Mouse (Mus musculus) midbrain, embryonic 13.5 days (tissue): ENCODE data around the gene Eefsec. TPM values are rescaled to one million over a fixed set of nuclear protein-coding genes. Genes with fewer than 3 reads are reported as not detected.

Experiments used
- ATAC-seq: fragments of 200-750 bp; cut with Nextera tagmentation; 2 replicates; pipeline ENCODE4 v1.8.0; 2017; ENCODE audit warnings: mild to moderate bottlenecking, moderate TSS enrichment, moderate library complexity
- H3K27ac ChIP-seq: fragments of 300-500 bp; sonication (generic); 2 replicates; pipeline ENCODE4 v1.5.1; 2015; ENCODE audit warnings: inconsistent platforms, mild to moderate bottlenecking, moderate library complexity
- H3K27me3 ChIP-seq: fragments of 300-500 bp; sonication (generic); 2 replicates; pipeline ENCODE4 v1.6.1; 2015; ENCODE audit warnings: mild to moderate bottlenecking, inconsistent platforms
- H3K36me3 ChIP-seq: fragments of 300-500 bp; sonication (generic); 2 replicates; pipeline ENCODE4 v1.6.1; 2015; ENCODE audit warnings: mild to moderate bottlenecking, inconsistent platforms
- H3K4me1 ChIP-seq: fragments of 300-500 bp; sonication (generic); replicated peaks from 2 replicates; pipeline ENCODE4 v1.6.1; 2015; ENCODE audit warnings: inconsistent platforms
- H3K4me2 ChIP-seq: fragments of 300-500 bp; sonication (generic); replicated peaks from 2 replicates; pipeline ENCODE4 v1.6.1; 2015; ENCODE audit warnings: moderate library complexity, mild to moderate bottlenecking, inconsistent platforms
- H3K4me3 ChIP-seq: fragments of 300-500 bp; sonication (generic); replicated peaks from 2 replicates; pipeline ENCODE4 v1.5.1; 2015; ENCODE audit warnings: mild to moderate bottlenecking, inconsistent platforms
- H3K9ac ChIP-seq: fragments of 300-500 bp; sonication (generic); replicated peaks from 2 replicates; pipeline ENCODE4 v1.6.1; 2015; ENCODE audit warnings: mild to moderate bottlenecking, inconsistent platforms
- H3K9me3 ChIP-seq: fragments of 300-500 bp; sonication (generic); 2 replicates; pipeline ENCODE4 v1.6.1; 2016; ENCODE audit warnings: mild to moderate bottlenecking, inconsistent platforms
- WGBS: fragments of 180-500 bp; shearing (Covaris S2); methylation state at CpG from one replicate; pipeline ENCODE4 v1.1.7; 2015; 5-methylcytosine and 5-hydroxymethylcytosine counted together
- polyA plus RNA-seq: library from polyadenylated mRNA; unstranded; fragments of >200 nt; fragmentation: Nextera tagmentation; extraction: Ambion mirVana; gene quantifications from 2 replicates; pipeline ENCODE4 v1.2.1, GENCODE M21; 2015

Gene Eefsec
- polyA plus RNA-seq, 1 experiment from 2014 or later, result 28.7 TPM

GRCm38 (mm10) chr6:88226570-88226994 is 219.8 kb downstream of the Eefsec start:
- Histone ChIP-seq H3K4me1 (peaks cover 14% of the 10 kb centered on the region), H3K4me2 (no peak overlapping the region), H3K36me3 (no peaks in the 10 kb centered on the region), H3K27me3 (no peaks in the 10 kb centered on the region; the same call in 1 of the 2 replicates), H3K9me3 (no peaks in the 10 kb centered on the region), H3K27ac (no peak overlapping the region), H3K9ac (no peak overlapping the region), H3K4me3 (no peak overlapping the region)
- ATAC-seq, result peak; percentile 86
- WGBS, result 10% methylated on average over 5 of the region's 5 CpGs

DNA sequence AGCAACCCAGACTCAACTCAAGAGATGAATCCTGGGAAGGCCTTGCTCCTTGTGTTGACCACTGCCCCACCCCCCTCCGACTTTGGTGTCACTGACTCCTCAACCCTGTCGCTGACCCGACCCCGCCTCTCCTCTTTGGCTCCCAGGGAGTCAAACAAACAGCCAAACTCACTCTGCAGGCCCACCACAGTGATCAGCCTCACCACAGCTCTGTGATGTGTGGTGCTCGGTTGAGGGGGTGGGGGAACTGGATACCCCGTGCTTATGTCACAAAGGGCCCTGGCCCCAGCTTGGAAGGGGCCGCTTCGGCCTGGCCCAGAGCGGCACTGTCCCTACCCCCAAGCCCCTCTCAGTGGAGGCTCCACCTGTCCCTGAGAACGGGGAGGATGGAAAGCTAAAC is 224.4 kb downstream of the Eefsec start, which contains the start of gene Dnajb8:
Dnajb8 (plus strand) TSS at position 301 of the 400 bp plus-strand sequence.
- H3K9me3 ChIP-seq, result no peaks in the 10 kb centered on the region; the same call in 1 of the 2 replicates
- H3K4me3 ChIP-seq, result no peak within 1 kb of the TSS
- H3K4me2 ChIP-seq, result no peak within 1 kb of the TSS
- no peaks in the 10 kb centered on the region; the same call in 1 of the 2 replicates for H3K27me3 ChIP-seq
- no peaks in the 10 kb centered on the region for H3K36me3 ChIP-seq
- H3K9ac ChIP-seq, result no peak within 1 kb of the TSS
- no peak for ATAC-seq
- H3K4me1 ChIP-seq, result peaks cover 11% of the 10 kb centered on the region
- WGBS, result 46% methylated on average over 10 of the region's 10 CpGs
- no peak within 1 kb of the TSS for H3K27ac ChIP-seq

DNA sequence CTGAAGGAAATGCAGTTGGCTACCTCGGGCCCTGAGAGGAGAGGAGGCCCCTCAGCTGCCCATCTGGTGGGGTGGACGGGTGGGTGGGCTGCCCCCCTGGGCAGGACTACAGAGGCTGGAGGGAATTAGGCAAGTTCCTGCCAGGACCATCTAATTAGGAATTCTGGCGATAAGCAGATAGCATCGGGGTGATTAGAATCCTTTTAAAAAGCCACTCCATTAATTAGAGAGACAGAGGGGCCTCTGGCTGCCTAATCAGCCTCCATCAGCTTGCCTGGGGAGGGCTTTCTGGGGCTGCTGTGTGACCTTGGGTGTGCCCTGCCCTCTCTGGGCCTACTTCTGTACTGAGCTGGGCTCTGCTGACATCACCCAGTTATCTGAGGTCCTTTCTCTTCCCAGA is 227.2 kb downstream of the Eefsec start:
- H3K4me2 ChIP-seq, result no peak overlapping the region
- no peaks in the 10 kb centered on the region; the same call in 1 of the 2 replicates for H3K27me3 ChIP-seq
- no peak overlapping the region for H3K27ac ChIP-seq
- no peak overlapping the region for H3K9ac ChIP-seq
- no peak for ATAC-seq
- H3K4me3 ChIP-seq, result no peak overlapping the region
- no peaks in the 10 kb centered on the region for H3K4me1 ChIP-seq
- no peaks in the 10 kb centered on the region; the same call in 1 of the 2 replicates for H3K9me3 ChIP-seq
- H3K36me3 ChIP-seq, result no peaks in the 10 kb centered on the region
- WGBS, result 16% methylated on average over 4 of the region's 4 CpGs

DNA sequence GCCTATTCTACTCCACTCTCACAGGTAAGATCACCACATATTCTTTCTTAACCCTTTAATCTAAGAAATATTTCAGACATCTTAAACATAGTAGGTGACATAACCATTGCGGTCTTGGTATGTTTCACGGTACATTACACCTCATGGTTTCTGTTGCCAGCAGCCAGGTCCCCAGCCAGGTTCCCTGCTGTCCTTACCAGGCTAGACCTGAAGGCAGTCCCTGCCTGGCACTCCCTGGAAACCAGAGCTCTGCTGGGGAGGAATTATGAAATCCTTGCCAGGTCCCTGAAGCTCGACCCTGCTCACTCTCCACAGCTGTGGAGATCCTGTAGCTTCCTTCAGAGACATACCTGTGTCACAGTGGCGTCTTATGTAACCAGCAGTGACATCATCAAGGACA is 230.1 kb downstream of the Eefsec start:
- H3K27me3 ChIP-seq, result no peaks in the 10 kb centered on the region; the same call in 1 of the 2 replicates
- no peak for ATAC-seq
- no peaks in the 10 kb centered on the region; the same call in 1 of the 2 replicates for H3K9me3 ChIP-seq
- no peak overlapping the region for H3K4me3 ChIP-seq
- no peak overlapping the region for H3K27ac ChIP-seq
- H3K9ac ChIP-seq, result no peak overlapping the region
- H3K4me1 ChIP-seq, result no peaks in the 10 kb centered on the region
- no peak overlapping the region for H3K4me2 ChIP-seq
- no peaks in the 10 kb centered on the region for H3K36me3 ChIP-seq
- WGBS, result 75% methylated on average over 4 of the region's 4 CpGs

GRCm38 (mm10) chr6:88215797-88216196 is 230.5 kb downstream of the Eefsec start:
- 40% methylated on average over 6 of the region's 6 CpGs for WGBS
- Histone ChIP-seq H3K4me1 (no peaks in the 10 kb centered on the region), H3K9me3 (no peaks in the 10 kb centered on the region; the same call in 1 of the 2 replicates), H3K27me3 (no peaks in the 10 kb centered on the region; the same call in 1 of the 2 replicates), H3K4me2 (no peak overlapping the region), H3K4me3 (no peak overlapping the region), H3K9ac (no peak overlapping the region), H3K27ac (no peak overlapping the region), H3K36me3 (no peaks in the 10 kb centered on the region)
- ATAC-seq, result no peak

GRCm38 (mm10) chr6:88210182-88210581 is 236.2 kb downstream of the Eefsec start:
- Histone ChIP-seq H3K9ac (no peak overlapping the region), H3K9me3 (no peaks in the 10 kb centered on the region), H3K4me2 (no peak overlapping the region), H3K36me3 (no peaks in the 10 kb centered on the region), H3K4me1 (0 out of 2 replicates have a peak, but pooled peaks cover 4% of the 10 kb centered on the region), H3K27me3 (peaks cover 43% of the 10 kb centered on the region), H3K4me3 (no peak overlapping the region), H3K27ac (no peak overlapping the region)
- ATAC-seq, result no peak
- WGBS, result 58% methylated on average over 3 of the region's 3 CpGs

GRCm38 (mm10) chr6:88209453-88209852 is 236.9 kb downstream of the Eefsec start:
- WGBS, result 80% methylated on average over 5 of the region's 5 CpGs
- Histone ChIP-seq H3K4me2 (no peak overlapping the region), H3K36me3 (no peaks in the 10 kb centered on the region), H3K27me3 (peaks cover 50% of the 10 kb centered on the region), H3K9ac (no peak overlapping the region), H3K27ac (no peak overlapping the region), H3K4me3 (no peak overlapping the region), H3K9me3 (no peaks in the 10 kb centered on the region), H3K4me1 (0 out of 2 replicates have a peak, but pooled peaks cover 8% of the 10 kb centered on the region)
- ATAC-seq, result no peak

DNA sequence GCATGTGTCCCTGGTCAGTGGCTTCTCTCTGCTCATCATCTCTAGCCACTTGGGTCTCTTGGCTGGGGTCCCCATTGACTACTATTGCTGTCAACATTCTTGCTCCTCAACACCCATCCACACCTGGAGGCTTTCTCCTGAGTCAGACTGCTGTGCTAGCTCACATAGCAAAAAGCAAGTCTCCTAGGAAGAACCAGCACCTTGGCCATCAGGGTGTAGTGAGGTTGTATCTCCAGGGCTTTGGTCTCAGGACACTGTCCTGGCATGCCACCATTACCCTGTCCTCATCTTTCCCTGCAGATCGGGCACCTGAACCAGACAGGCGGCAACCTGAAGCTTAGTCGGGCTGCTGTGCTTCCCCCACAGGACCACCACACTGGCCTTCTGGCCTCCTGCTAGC is 238.0 kb downstream of the Eefsec start:
- no peak overlapping the region for H3K4me3 ChIP-seq
- no peaks in the 10 kb centered on the region for H3K9me3 ChIP-seq
- no peak overlapping the region for H3K27ac ChIP-seq
- H3K36me3 ChIP-seq, result no peaks in the 10 kb centered on the region
- H3K9ac ChIP-seq, result no peak overlapping the region
- peaks cover 62% of the 10 kb centered on the region for H3K27me3 ChIP-seq
- H3K4me1 ChIP-seq, result peaks cover 14% of the 10 kb centered on the region; the same call in 1 of the 2 replicates
- H3K4me2 ChIP-seq, result no peak overlapping the region
- ATAC-seq, result no peak
- WGBS, result 93% methylated on average over 3 of the region's 3 CpGs

DNA sequence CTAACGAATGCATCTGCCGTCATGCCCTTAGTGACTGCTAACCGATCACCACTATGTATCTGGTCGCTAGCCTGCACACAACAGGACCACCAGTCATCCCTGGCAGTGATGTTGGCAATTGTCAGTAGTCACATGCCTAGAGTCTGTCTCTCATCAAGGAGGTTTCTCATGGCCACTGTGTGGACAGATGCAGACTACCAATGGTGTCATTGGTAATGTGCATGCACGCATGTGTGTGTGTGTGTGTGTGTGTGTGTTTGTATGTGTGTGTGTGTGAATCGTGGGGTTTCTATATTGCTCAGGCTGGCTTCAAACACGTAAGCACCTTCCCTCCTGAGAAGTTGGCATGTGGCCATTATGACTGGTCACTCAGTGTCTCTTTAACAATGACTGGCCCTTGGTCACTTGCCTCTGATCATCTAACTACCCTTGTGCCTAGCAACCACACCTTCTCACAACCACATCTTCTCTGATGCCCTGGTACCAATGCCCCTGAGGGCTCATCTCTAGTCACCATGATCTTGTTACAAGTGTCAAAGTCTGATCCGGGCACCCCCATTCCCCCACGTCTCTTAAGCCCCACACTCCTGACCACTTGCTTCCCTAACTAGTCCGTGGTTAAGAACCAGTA is 238.8 kb downstream of the Eefsec start:
- H3K27me3 ChIP-seq, result peaks cover 69% of the 10 kb centered on the region
- ATAC-seq, result no peak
- 85% methylated on average over 10 of the region's 10 CpGs for WGBS

More for the DNA sequence above, 238.8 kb downstream of the Eefsec start:
- H3K4me2 ChIP-seq, result no peak overlapping the region
- peaks cover 15% of the 10 kb centered on the region; the same call in 1 of the 2 replicates for H3K4me1 ChIP-seq
- no peak overlapping the region for H3K4me3 ChIP-seq
- no peaks in the 10 kb centered on the region for H3K9me3 ChIP-seq
- no peak overlapping the region for H3K27ac ChIP-seq
- no peak overlapping the region for H3K9ac ChIP-seq
- no peaks in the 10 kb centered on the region for H3K36me3 ChIP-seq

Other genes with a start within 250 kb of the Eefsec start
- not detected in 2 replicates for gene Dnajb8, start 224.3 kb downstream of the Eefsec start, polyA plus RNA-seq
- gene Ruvbl1, start 18.9 kb upstream of the Eefsec start, polyA plus RNA-seq, result 111 and 112 TPM in 2 replicates
- 172 and 176 TPM in 2 replicates for gene Sec61a1, start 72.4 kb upstream of the Eefsec start, polyA plus RNA-seq
- not detected in 2 replicates for gene Kbtbd12, start 191.4 kb upstream of the Eefsec start, polyA plus RNA-seq